Mouse (Mus musculus): ENCODE measurements around the gene Arcn1.

DNA sequence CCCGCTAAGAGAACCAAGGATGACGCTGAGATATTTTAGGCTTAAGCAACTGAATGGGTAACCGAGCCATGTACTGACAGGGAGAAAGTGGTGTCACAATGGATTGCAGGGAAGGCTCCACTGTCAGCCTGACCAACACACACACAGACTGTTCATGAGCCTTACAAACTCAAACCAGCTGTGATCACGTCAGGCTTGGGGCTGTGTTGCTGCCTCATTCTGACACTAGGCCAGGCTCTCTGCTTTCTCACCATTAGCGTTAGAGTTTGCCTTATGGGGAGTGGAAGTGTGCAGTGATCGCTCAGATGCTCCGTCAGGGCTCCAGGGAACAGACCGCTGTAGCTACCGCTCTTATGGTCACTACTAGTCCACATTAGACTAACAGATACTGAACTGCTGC lies 25.2 kb upstream of the Arcn1 start:
- TF ChIP-seq CTCF (IDR thresholded peaks at IDR 0.05; ENCODE audit: control insufficient read depth, insufficient read depth, insufficient read length) (no peak), USF1 (IDR thresholded peaks at IDR 0.05; ENCODE audit: low read depth) (no peak), MYOG (IDR thresholded peaks at IDR 0.05; ENCODE audit: control insufficient read depth, extremely low read depth, insufficient read length) (no peak), CEBPB (IDR thresholded peaks at IDR 0.05; ENCODE audit: low read depth) (no peak), MAX (IDR thresholded peaks at IDR 0.05) (no peak)

Data from C2C12 (cell line).